Mouse (Mus musculus) kidney, embryonic 14.5 days (tissue): Measurements from ENCODE around the gene Shisa5. TPM values are rescaled to one million over a fixed set of nuclear protein-coding genes. Genes with fewer than 3 reads are reported as not detected.

Source experiments
- ATAC-seq: fragments of 200-750 bp; cut with Nextera tagmentation; 2 replicates; pipeline ENCODE4 v1.8.0; 2017; ENCODE audit warnings: moderate number of reproducible peaks, mild to moderate bottlenecking, moderate TSS enrichment, moderate library complexity; ENCODE audit not compliant: low FRiP score, low TSS enrichment
- H3K27ac ChIP-seq: fragments of 300-500 bp; sonication (generic); 2 replicates; pipeline ENCODE4 v1.5.1; 2014; ENCODE audit warnings: low read depth, mild to moderate bottlenecking, low read length, moderate library complexity, mixed read lengths
- H3K27me3 ChIP-seq: fragments of 300-500 bp; sonication (generic); 2 replicates; pipeline ENCODE4 v1.6.1; 2014; ENCODE audit warnings: mild to moderate bottlenecking, low read length; ENCODE audit not compliant: control insufficient read depth, insufficient read depth
- H3K36me3 ChIP-seq: fragments of 300-500 bp; sonication (generic); 2 replicates; pipeline ENCODE4 v1.6.1; 2014; ENCODE audit warnings: low read length, mixed read lengths; ENCODE audit not compliant: control insufficient read depth, insufficient read depth
- H3K4me1 ChIP-seq: fragments of 300-500 bp; sonication (generic); 2 replicates; pipeline ENCODE4 v1.6.1; 2014; ENCODE audit warnings: low read length, mixed read lengths; ENCODE audit not compliant: control insufficient read depth, insufficient read depth
- H3K4me2 ChIP-seq: fragments of 300-500 bp; sonication (generic); replicated peaks from 2 replicates; pipeline ENCODE4 v1.6.1; 2014; ENCODE audit warnings: low read depth, mild to moderate bottlenecking, low read length
- H3K4me3 ChIP-seq: fragments of 300-500 bp; sonication (generic); 2 replicates; pipeline ENCODE4 v1.5.1; 2014; ENCODE audit warnings: mild to moderate bottlenecking, low read length
- H3K9ac ChIP-seq: fragments of 300-500 bp; sonication (generic); 2 replicates; pipeline ENCODE4 v1.6.1; 2014; ENCODE audit warnings: low read depth, mild to moderate bottlenecking, low read length, moderate library complexity
- H3K9me3 ChIP-seq: fragments of 300-500 bp; sonication (generic); 2 replicates; pipeline ENCODE4 v1.6.1; 2016; ENCODE audit warnings: low read length; ENCODE audit not compliant: control insufficient read depth
- WGBS: fragments of 180-500 bp; shearing (Covaris S2); extraction: QIAGEN DNeasy Blood & Tissue Kit; methylation state at CpG from one replicate; pipeline ENCODE4 v1.1.7; 2014; 5-methylcytosine and 5-hydroxymethylcytosine counted together
- polyA plus RNA-seq: library from polyadenylated mRNA; unstranded; fragments of >200 nt; fragmentation: Nextera tagmentation; extraction: Ambion mirVana; gene quantifications from 2 replicates; pipeline ENCODE4 v1.2.1, GENCODE M21; 2014

Gene Shisa5
- polyA plus RNA-seq, 1 experiment from 2014 or later, result 65.7 TPM

DNA sequence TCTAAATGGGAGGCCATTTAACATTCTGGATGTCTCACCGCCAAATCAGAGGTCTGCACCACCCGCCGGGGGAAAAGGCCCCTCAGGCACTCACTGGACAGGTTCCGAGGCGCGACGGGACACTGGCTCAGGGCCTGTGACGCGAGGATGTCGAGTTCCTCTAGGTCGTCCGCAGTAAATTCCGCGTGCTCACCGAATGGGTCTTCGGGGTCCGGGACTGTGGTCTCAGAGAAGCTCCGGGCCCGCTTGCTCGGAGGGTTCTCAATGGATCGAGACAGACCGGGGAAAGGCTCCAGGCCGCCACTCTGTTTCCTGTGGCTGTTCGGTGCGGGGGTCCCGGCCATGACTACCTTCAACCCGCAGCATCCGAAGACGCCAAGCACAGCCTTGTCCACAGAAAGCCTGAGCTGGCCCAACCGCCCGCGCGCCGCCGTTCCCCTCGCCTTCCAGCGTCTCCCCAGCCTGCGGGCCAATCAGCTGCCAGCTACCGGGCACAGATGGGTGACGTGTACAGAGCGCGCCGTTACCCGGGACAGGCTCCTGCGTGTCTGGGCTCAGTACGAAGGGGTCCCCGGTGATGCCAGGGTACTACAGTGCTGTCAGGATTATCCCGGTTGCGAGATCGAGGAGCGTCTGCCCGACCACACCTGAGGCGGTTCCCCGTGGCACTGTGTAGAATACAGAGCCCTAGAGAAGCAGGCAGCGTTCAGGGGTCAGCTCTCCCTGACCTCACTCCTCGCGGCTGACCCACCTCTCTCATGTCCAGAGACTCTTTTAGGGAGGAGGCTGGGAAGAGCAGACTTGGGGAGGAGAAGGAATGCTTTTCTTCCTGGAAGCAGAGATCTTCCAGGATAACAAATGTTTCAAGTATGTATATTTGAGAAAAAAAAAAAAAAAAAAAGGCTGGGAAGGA lies 35.6 kb downstream of the Shisa5 start, which contains the start of gene Atrip:
Gene Atrip, minus strand, starts transcription at position 464 of the 913 bp plus-strand sequence.
- Histone ChIP-seq H3K4me1 (peaks cover 15% of the 10 kb centered on the region), H3K4me2 (peak within 1 kb of the TSS; percentile 83), H3K36me3 (peaks cover 34% of the 10 kb centered on the region), H3K9me3 (no peaks in the 10 kb centered on the region), H3K27me3 (no peaks in the 10 kb centered on the region), H3K27ac (peak within 1 kb of the TSS; percentile 34; the same call in 1 of the 2 replicates), H3K4me3 (peak within 1 kb of the TSS; percentile 66), H3K9ac (peak within 1 kb of the TSS; percentile 77)
- ATAC-seq, result peak; percentile 98
- WGBS, result under 1% methylated on average over 57 of the region's 57 CpGs

DNA sequence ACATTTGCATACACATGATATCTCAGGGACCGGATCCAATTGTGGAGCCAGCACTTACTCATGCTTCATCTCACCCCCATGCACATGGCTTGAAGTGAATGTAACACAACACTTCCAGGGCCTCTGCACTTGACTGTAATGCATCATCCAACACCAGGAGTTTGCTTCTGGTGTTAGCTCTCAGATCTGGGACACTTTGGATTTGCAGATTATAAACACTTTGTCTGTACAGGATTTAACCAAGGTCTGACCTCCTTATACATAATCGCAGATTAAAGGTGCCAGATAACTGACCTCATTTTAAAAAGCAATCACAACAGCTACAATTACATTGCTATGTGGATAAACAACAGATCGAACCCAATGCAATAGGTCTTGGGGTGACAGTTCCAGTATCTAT lies 42.2 kb downstream of the Shisa5 start:
- no peaks in the 10 kb centered on the region for H3K9me3 ChIP-seq
- H3K27ac ChIP-seq, result no peak overlapping the region
- no peak overlapping the region for H3K9ac ChIP-seq
- H3K27me3 ChIP-seq, result no peaks in the 10 kb centered on the region
- peak overlapping the region; percentile 75; the same call in 1 of the 2 replicates for H3K4me2 ChIP-seq
- no peak for ATAC-seq
- 92% methylated on average over 3 of the region's 3 CpGs for WGBS
- H3K4me3 ChIP-seq, result no peak overlapping the region; the same call in 1 of the 2 replicates
- H3K36me3 ChIP-seq, result peaks cover 21% of the 10 kb centered on the region
- H3K4me1 ChIP-seq, result peaks cover 10% of the 10 kb centered on the region

DNA sequence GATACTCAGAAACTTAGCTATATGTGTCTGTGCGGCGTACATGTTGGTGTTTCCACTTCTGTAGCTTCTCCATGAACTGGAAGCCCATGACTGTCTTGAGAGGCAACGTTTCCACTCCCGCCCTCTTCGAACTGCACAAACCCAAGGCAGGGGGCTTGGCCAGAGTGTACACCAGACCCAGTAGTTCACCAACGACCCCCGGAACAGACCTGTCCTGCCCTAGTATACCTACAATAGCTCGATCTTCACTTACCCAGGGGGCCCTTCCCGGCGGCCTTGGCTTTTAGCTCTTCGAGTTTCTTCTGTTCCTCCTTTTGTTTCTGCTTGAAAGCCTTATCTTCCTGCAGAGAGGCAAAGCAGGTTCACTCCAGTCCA lies 43.4 kb downstream of the Shisa5 start:
- Histone ChIP-seq H3K4me2 (peak overlapping the region; percentile 75), H3K27ac (peak overlapping the region; percentile 73), H3K4me3 (peak overlapping the region; percentile 79), H3K4me1 (peaks cover 10% of the 10 kb centered on the region), H3K9me3 (no peaks in the 10 kb centered on the region), H3K9ac (peak overlapping the region; percentile 90), H3K36me3 (peaks cover 21% of the 10 kb centered on the region), H3K27me3 (no peaks in the 10 kb centered on the region)
- WGBS, result 4% methylated on average over 11 of the region's 11 CpGs
- ATAC-seq, result peak; percentile 47; the same call in 1 of the 2 replicates

DNA sequence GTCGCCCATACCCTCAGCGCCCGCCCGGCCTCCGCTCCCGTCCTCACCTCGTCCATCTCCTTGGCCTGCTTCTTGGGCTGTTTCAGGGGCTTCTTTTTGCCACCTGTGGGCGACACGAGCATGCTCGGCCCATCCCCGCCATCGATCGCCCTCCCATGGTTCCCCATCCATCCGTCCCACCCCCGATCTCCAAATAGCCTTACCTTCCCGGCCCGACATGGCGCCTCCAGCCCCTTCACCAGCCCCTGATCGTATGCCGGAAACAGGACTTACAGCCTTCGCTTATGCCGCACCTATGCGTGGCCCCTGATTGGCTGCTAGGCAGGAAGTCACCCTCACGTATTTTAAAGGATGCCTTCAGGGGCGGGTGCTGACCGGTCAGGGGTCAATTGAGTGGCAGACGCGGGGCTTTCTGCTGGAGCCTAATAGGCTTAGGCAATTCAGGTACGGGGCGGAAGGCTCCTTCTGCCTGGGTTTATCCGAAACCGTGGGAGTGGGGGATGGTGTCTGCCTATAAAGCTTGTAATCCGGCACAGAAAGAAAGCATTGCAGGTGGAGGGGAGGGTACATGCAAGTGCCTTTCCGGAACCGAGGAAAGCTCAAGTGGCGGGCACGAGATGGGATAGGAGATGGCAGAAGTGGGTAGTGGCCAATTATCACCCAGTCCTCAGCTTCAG lies 43.9 kb downstream of the Shisa5 start, which contains the start of the genes Ccdc51 and Tma7:
Gene Ccdc51, plus strand, starts transcription at position 370 of the 677 bp plus-strand sequence.
Gene Tma7, minus strand, starts transcription at position 464 of the 677 bp plus-strand sequence.
- peaks cover 21% of the 10 kb centered on the region for H3K36me3 ChIP-seq
- H3K4me3 ChIP-seq, result peak within 1 kb of the TSS; percentile 79
- no peaks in the 10 kb centered on the region for H3K9me3 ChIP-seq
- peak within 1 kb of the TSS; percentile 73 for H3K27ac ChIP-seq
- peak within 1 kb of the TSS; percentile 75 for H3K4me2 ChIP-seq
- under 1% methylated on average over 37 of the region's 37 CpGs for WGBS
- H3K9ac ChIP-seq, result peak within 1 kb of the TSS; percentile 90
- ATAC-seq, result peak; percentile 97
- H3K27me3 ChIP-seq, result no peaks in the 10 kb centered on the region
- peaks cover 10% of the 10 kb centered on the region for H3K4me1 ChIP-seq

DNA sequence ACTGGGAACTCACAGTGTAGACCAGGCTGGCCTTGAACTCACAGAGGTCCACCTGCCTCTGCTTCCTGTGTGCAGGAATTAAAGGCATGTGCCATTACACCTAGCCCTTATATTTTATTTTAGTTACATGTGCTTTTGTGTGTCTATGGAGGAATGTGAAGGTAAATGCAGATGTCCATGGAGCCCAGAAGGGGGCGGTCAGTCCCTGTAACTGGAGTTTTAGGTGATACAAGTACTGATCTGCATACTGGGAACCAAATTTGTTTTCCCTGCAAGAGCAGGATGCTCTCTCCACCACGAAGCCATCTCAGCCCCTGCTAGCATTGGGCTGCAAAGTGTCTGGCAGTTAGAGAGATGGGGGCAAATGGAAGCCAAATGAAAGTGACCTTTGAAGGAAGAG lies 46.6 kb downstream of the Shisa5 start:
- Histone ChIP-seq H3K9me3 (no peaks in the 10 kb centered on the region), H3K4me1 (peaks cover 15% of the 10 kb centered on the region), H3K27ac (no peak overlapping the region), H3K4me2 (no peak overlapping the region), H3K27me3 (no peaks in the 10 kb centered on the region), H3K9ac (no peak overlapping the region), H3K4me3 (no peak overlapping the region), H3K36me3 (peaks cover 10% of the 10 kb centered on the region; the same call in 1 of the 2 replicates)
- no peak for ATAC-seq
- 21% methylated on average over 2 of the region's 2 CpGs for WGBS

DNA sequence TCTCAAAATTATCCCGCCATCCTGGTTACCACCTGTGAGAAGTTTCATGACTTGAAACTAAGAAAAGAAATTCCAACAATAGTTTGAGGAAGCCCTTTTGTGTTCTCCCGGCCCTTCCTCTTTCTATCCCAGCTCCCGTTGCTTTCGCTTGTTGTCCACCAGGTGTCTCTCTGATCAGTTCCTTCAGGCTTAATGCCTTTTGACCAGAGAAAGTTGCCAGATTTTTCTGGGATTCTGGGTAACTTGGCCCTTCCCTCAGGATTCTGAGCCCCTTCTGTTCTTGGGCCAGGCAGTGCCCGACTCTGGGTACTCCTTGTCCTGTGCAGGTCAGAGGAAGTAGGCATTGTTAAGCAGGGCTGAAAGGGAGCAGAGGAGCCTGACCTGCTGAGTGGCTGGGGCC lies 49.6 kb downstream of the Shisa5 start:
- Histone ChIP-seq H3K9ac (peak overlapping the region; percentile 29; the same call in 1 of the 2 replicates), H3K36me3 (peaks cover 11% of the 10 kb centered on the region), H3K27me3 (no peaks in the 10 kb centered on the region), H3K4me2 (no peak overlapping the region), H3K4me1 (peaks cover 8% of the 10 kb centered on the region), H3K4me3 (no peak overlapping the region), H3K9me3 (no peaks in the 10 kb centered on the region), H3K27ac (no peak overlapping the region)
- 16% methylated on average over 5 of the region's 5 CpGs for WGBS
- ATAC-seq, result peak; percentile 32; the same call in 1 of the 2 replicates

DNA sequence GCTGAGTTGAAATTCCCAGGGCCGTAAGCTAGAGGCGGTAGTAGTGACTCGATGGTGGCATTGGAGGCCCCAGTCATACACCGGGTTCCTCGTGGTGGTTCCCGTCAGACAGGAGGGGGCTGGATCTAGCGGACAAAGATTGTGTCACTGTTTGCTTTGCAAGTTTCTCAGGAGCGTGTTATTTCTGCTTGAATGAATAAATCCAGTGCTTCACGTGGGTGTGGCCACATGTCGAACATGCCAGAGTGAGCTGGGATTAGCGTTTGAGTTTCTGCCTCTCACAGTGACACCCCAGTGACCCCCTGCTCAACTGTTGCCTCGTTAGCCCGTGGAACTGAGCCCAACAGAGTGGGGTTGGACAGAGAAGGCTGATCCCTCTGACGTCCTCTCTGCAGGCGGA lies 52.1 kb downstream of the Shisa5 start:
- Histone ChIP-seq H3K9me3 (no peaks in the 10 kb centered on the region), H3K27me3 (no peaks in the 10 kb centered on the region), H3K9ac (no peak overlapping the region), H3K27ac (no peak overlapping the region), H3K4me2 (no peak overlapping the region), H3K4me3 (no peak overlapping the region), H3K36me3 (peaks cover 11% of the 10 kb centered on the region), H3K4me1 (peaks cover 26% of the 10 kb centered on the region)
- ATAC-seq, result no peak
- 56% methylated on average over 15 of the region's 15 CpGs for WGBS

DNA sequence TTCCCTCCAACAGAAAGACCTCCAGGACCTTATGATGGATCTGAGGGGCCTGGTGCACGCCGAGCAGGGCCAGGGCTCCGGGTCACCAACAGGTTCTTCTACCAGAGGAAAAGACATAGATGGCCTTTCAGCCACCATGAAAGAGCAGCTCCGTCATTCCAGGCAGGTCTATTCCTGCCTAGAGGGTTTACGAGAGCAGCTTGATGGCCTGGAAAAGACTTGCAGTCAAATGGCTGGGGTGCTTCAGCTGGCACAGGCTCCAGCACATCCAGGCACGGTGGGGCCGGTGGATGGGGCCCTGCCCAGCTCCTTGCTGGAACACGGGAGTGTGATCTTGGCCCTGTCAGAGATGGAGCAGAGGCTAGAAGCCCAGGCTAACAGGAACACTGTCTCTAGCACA lies 53.4 kb downstream of the Shisa5 start:
- Histone ChIP-seq H3K27me3 (no peaks in the 10 kb centered on the region), H3K36me3 (peaks cover 11% of the 10 kb centered on the region), H3K4me2 (no peak overlapping the region), H3K9ac (no peak overlapping the region), H3K4me1 (peaks cover 31% of the 10 kb centered on the region), H3K9me3 (no peaks in the 10 kb centered on the region), H3K4me3 (no peak overlapping the region), H3K27ac (no peak overlapping the region)
- WGBS, result 84% methylated on average over 8 of the region's 8 CpGs
- no peak for ATAC-seq
